Mouse (Mus musculus) MEL (cell line): Measurements from ENCODE around the gene Serpinh1.

Source experiments
- CTCF ChIP-seq, 3 experiments: IDR thresholded peaks in 2 of 3; conservative IDR thresholded peaks in 1 of 3; 2 replicates each; pipeline ENCODE4 v1.5.1; 2011 to 2012; ENCODE audit warnings: low read length in 3 of 3, low read depth in 2 of 3, mild to moderate bottlenecking in 2 of 3, improper control_type of control experiment in 1 of 3, inconsistent platforms in 1 of 3, mixed read lengths in 1 of 3, moderate library complexity in 1 of 3; ENCODE audit not compliant: control insufficient read depth in 1 of 3, insufficient read depth in 1 of 3, poor library complexity in 1 of 3, severe bottlenecking in 1 of 3
- EP300 ChIP-seq, 2 experiments: IDR thresholded peaks; 2 replicates each; pipeline ENCODE4 v1.6.1; 2011; ENCODE audit warnings: improper control_type of control experiment in 2 of 2, low read length in 2 of 2, low read depth in 1 of 2, mild to moderate bottlenecking in 1 of 2
- KAT2A ChIP-seq: conservative IDR thresholded peaks from 2 replicates; pipeline ENCODE4 v1.6.1; 2012; ENCODE audit warnings: low read depth, low read length, improper control_type of control experiment, inconsistent platforms
- POLR2A ChIP-seq, 2 experiments: IDR thresholded peaks; 2 replicates each; pipeline ENCODE4 v1.6.1; 2011 to 2012; ENCODE audit warnings: low read length in 2 of 2, mild to moderate bottlenecking in 2 of 2, control low read depth in 1 of 2, improper control_type of control experiment in 1 of 2, low read depth in 1 of 2, moderate library complexity in 1 of 2; ENCODE audit not compliant: control insufficient read depth in 1 of 2, insufficient read depth in 1 of 2, poor library complexity in 1 of 2
- POLR2AphosphoS5 ChIP-seq: IDR thresholded peaks from 2 replicates; pipeline ENCODE4 v1.6.1; 2012; ENCODE audit warnings: low read depth, borderline replicate concordance, mild to moderate bottlenecking, inconsistent platforms, low read length, moderate library complexity, mixed read lengths
- RAD21 ChIP-seq: IDR thresholded peaks from 2 replicates; pipeline ENCODE4 v1.6.1; 2011; ENCODE audit warnings: mild to moderate bottlenecking, low read depth, low read length, improper control_type of control experiment
- TAL1 ChIP-seq: IDR thresholded peaks from 2 replicates; pipeline ENCODE4 v1.6.1; 2012; ENCODE audit warnings: mild to moderate bottlenecking, inconsistent platforms, low read length, moderate library complexity, mixed read lengths

DNA sequence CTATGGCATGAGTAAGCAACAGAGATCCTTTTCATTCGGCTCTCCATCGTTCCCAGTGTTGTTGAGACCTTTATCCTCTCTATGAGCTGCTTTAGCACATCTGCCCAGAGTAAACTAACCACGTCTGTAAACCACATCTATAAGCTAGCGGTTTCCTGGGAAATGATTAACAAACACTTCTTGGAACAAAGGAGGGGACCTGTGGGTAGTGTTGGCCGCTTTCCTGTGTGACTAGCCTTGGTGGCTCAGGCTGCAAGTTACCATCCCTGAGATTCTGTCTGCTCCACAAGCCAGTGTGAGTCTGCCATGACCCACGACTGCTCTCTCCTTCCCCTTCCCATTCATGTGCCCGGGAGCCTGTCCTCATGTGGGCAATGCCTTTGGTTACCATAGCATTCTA is 41.6 kb downstream of the Serpinh1 start:
- TF ChIP-seq KAT2A (no peak), POLR2A (IDR thresholded peaks at IDR 0.05; ENCODE audit: control insufficient read depth in 1 of 2, insufficient read depth in 1 of 2, low read depth in 1 of 2, low read length in 2 of 2, poor library complexity in 1 of 2) (no peak), CTCF (IDR thresholded peaks at IDR 0.05 in 2 of 3, conservative IDR thresholded peaks at IDR 0.05 in 1 of 3; ENCODE audit: control insufficient read depth in 1 of 3, insufficient read depth in 1 of 3, low read depth in 2 of 3, low read length in 3 of 3, poor library complexity in 1 of 3, severe bottlenecking in 1 of 3) (no peak), POLR2AphosphoS5 (no peak), EP300 (IDR thresholded peaks at IDR 0.05; ENCODE audit: low read depth in 1 of 2, low read length in 2 of 2) (no peak), TAL1 (no peak), RAD21 (no peak)
